Mouse (Mus musculus) thymus, adult 2 months (tissue): ENCODE measurements around the gene Rgs10.

ENCODE experiments used
- CTCF ChIP-seq: fragments of 200-500 bp; IDR thresholded peaks from 2 replicates; pipeline ENCODE4 v1.5.1; 2012; ENCODE audit warnings: mild to moderate bottlenecking, control low read depth, low read length, moderate library complexity, borderline replicate concordance; ENCODE audit not compliant: control insufficient read depth, poor library complexity, insufficient read depth; ENCODE audit errors: extremely low read depth
- POLR2A ChIP-seq: fragments of 200-500 bp; IDR thresholded peaks from 2 replicates; pipeline ENCODE4 v1.6.1; 2012; ENCODE audit warnings: mild to moderate bottlenecking, low read length, control low read depth, moderate library complexity; ENCODE audit not compliant: control insufficient read depth, poor library complexity, insufficient read depth; ENCODE audit errors: extremely low read depth

DNA sequence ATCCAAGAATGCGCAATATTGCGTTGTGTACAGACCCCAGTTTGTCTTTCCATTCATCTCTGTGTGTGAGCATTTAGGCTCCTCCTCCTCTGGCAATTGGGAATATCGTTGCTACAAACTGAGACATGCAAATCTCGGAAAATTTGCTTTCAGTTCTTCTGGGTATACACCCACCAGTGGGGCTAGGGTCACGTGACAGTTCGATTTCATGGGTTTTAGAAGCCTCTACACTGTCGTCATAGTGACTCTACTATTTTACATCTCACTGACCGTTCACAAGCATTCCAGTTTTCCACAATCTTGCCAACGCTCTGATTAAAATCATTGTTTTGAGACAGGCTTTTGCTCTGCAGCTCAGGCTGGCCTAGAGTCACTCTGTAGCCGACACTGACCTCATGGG, 14.0 kb upstream of the Rgs10 start:
- TF ChIP-seq CTCF, result no peak
- no peak for TF ChIP-seq POLR2A
